Mouse (Mus musculus): Measurements from ENCODE around the gene Atg16l2. TPM values are rescaled to one million over a fixed set of nuclear protein-coding genes. Genes with fewer than 3 reads are reported as not detected.

The Atg16l2 gene
- polyA plus RNA-seq (2012; rRNA removed; ENCODE audit: low replicate concordance): 35.6 and 37.4 TPM in 2 replicates

DNA sequence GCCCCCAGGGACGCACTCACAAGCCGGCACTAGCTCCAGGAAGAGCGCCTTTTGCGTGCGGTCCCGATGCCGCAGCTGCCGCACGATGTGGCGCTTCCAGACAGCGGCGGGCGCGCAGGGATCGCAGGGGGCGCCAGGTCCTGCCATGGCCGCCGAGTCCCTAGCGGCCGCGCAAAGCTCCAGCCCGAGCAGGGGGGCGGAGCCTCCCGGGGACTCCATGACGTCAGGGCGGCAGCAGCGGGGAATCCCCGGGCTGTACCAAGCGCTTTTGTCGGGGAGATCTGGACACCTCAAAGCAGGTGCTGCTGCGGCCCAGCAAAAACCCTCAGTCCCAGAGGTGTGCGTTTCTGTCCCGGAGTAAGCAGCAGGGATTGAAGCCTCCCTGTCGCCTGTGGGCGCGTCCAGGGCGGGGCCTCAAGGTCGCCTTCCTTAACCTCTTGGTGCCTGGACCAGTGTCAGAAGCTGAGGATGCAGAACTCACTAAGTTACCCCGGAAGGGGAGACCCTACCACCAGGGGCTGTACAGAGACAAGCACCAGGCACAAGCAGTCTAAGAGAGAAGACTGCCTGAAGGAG, at the start of gene Atg16l2:
Gene Atg16l2 (minus strand): TSS at position 371 of the 576 bp plus-strand sequence.

DNA sequence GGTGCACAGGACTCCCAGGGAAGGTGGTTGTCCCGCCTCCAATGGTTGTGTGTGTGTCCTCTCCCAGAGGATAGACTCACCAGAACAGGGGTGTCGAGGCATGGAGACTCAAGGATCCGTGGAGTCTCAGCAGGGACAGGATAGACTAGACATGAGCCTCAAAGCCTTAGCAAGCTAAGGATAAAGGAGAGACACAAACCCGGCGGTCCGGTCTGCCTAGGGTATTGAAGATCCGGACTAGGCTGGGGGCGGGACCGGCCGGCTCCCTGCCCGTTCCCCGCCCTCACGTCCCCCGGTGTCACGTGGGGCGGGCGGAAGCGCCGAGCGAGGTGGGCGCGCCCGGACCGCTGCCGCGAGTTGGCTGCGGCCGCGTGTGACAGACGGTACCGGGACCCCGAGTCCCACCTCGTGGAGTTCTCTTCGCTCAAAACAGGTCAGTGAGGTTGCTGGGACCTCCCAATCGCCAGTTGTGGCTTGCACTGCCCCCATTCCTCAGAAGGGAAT, 45.8 kb upstream of the Atg16l2 start, which contains the start of gene Arap1:
Gene Arap1 (plus strand): TSS at position 301 of the 504 bp plus-strand sequence.

DNA sequence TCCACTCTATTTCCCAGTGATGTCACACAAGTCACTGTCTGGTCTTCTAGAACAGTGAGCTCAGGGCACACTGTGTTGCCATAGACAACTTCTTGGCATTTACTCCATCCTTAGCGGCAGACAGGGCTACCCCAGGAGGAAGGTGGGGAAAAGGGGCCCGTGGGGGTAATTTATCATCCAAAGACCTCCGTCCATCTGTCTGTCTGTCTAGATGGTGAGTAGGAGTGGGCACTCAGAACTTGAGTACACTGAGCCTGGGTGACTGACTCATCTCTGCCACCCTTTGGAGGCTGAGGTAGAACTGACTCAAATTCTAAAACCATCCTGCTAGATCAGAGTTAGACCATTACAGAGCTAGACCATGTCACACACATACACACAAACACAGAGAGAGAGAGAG, 15.0 kb upstream of the Atg16l2 start, which contains the start of gene Stard10:
Gene Stard10 (plus strand): TSS at position 73 of the 400 bp plus-strand sequence.

Other genes with a start within 250 kb of the Atg16l2 start
- gene Fchsd2, start 209.4 kb downstream of the Atg16l2 start, polyA plus RNA-seq (2012; rRNA removed; ENCODE audit: low replicate concordance): 11.5 and 12.6 TPM in 2 replicates
- 42.0 and 46.4 TPM in 2 replicates for gene Stard10, start 14.8 kb upstream of the Atg16l2 start, polyA plus RNA-seq (2012; rRNA removed; ENCODE audit: low replicate concordance)
- 144 and 196 TPM in 2 replicates for gene Arap1, start 45.8 kb upstream of the Atg16l2 start, polyA plus RNA-seq (2012; rRNA removed; ENCODE audit: low replicate concordance)
- gene Gm45837, start 108.6 kb upstream of the Atg16l2 start, polyA plus RNA-seq (2012; rRNA removed; ENCODE audit: low replicate concordance): not detected in 2 replicates
- gene Pde2a, start 119.4 kb upstream of the Atg16l2 start, polyA plus RNA-seq (2012; rRNA removed; ENCODE audit: low replicate concordance): 46.6 and 49.9 TPM in 2 replicates

Data from mammary gland, adult 2 months (tissue).